Mouse (Mus musculus) ES-E14 (cell line): ENCODE data around the gene Fam208b.

Source experiments
- MAFK ChIP-seq: IDR thresholded peaks from 2 replicates; pipeline ENCODE4 v1.6.1; 2014; ENCODE audit warnings: mild to moderate bottlenecking, low read depth, low read length, inconsistent platforms; ENCODE audit not compliant: insufficient read depth
- ZC3H11A ChIP-seq: IDR thresholded peaks from 2 replicates; pipeline ENCODE4 v1.6.1; 2012; ENCODE audit warnings: low read depth, mild to moderate bottlenecking, inconsistent platforms, low read length, borderline replicate concordance

- TF ChIP-seq ZC3H11A (no peak), MAFK (no peak)
Measured at GRCm38 (mm10) chr13:3523946-3524345, 87.0 kb downstream of the Fam208b start.
